Mouse (Mus musculus) liver, embryonic 16.5 days (tissue): Measurements from ENCODE around the gene Dcakd. TPM values are rescaled to one million over a fixed set of nuclear protein-coding genes. Genes with fewer than 3 reads are reported as not detected.

Experiments used
- ATAC-seq: fragments of 200-750 bp; cut with Nextera tagmentation; 2 replicates; pipeline ENCODE4 v1.8.0; 2017; ENCODE audit warnings: low read depth, mild to moderate bottlenecking, moderate number of reproducible peaks, moderate library complexity
- H3K27ac ChIP-seq: fragments of 300-500 bp; sonication (generic); 2 replicates; pipeline ENCODE4 v1.5.1; 2014; ENCODE audit warnings: mild to moderate bottlenecking, low read length
- H3K27me3 ChIP-seq: fragments of 300-500 bp; sonication (generic); 2 replicates; pipeline ENCODE4 v1.6.1; 2014; ENCODE audit warnings: low read depth, low read length, mixed read lengths; ENCODE audit not compliant: control insufficient read depth, insufficient read depth
- H3K36me3 ChIP-seq: fragments of 300-500 bp; sonication (generic); 2 replicates; pipeline ENCODE4 v1.6.1; 2014; ENCODE audit warnings: mild to moderate bottlenecking; ENCODE audit not compliant: control insufficient read depth, insufficient read depth
- H3K4me1 ChIP-seq: fragments of 300-500 bp; sonication (generic); 2 replicates; pipeline ENCODE4 v1.6.1; 2014; ENCODE audit warnings: low read depth, low read length, mixed read lengths; ENCODE audit not compliant: control insufficient read depth
- H3K4me2 ChIP-seq: fragments of 300-500 bp; sonication (generic); 2 replicates; pipeline ENCODE4 v1.6.1; 2014; ENCODE audit warnings: low read depth, low read length, mixed read lengths
- H3K4me3 ChIP-seq: fragments of 300-500 bp; sonication (generic); 2 replicates; pipeline ENCODE4 v1.5.1; 2014; ENCODE audit warnings: low read depth, mild to moderate bottlenecking, low read length
- H3K9ac ChIP-seq: fragments of 300-500 bp; sonication (generic); 2 replicates; pipeline ENCODE4 v1.6.1; 2014; ENCODE audit warnings: low read depth, low read length
- H3K9me3 ChIP-seq: fragments of 300-500 bp; sonication (generic); replicated peaks from 2 replicates; pipeline ENCODE4 v1.6.1; 2016; ENCODE audit warnings: low read length; ENCODE audit not compliant: control insufficient read depth
- WGBS: fragments of 180-500 bp; shearing (Covaris S2); extraction: QIAGEN DNeasy Blood & Tissue Kit; methylation state at CpG from one replicate; pipeline ENCODE4 v1.1.7; 2014; ENCODE audit not compliant: insufficient replicate concordance; 5-methylcytosine and 5-hydroxymethylcytosine counted together
- polyA plus RNA-seq: library from polyadenylated mRNA; unstranded; fragments of >200 nt; fragmentation: Nextera tagmentation; extraction: Ambion mirVana; gene quantifications from 2 replicates; pipeline ENCODE4 v1.2.1, GENCODE M21; 2015

Gene Dcakd
- polyA plus RNA-seq, 1 experiment from 2014 or later: 29.0 TPM

DNA sequence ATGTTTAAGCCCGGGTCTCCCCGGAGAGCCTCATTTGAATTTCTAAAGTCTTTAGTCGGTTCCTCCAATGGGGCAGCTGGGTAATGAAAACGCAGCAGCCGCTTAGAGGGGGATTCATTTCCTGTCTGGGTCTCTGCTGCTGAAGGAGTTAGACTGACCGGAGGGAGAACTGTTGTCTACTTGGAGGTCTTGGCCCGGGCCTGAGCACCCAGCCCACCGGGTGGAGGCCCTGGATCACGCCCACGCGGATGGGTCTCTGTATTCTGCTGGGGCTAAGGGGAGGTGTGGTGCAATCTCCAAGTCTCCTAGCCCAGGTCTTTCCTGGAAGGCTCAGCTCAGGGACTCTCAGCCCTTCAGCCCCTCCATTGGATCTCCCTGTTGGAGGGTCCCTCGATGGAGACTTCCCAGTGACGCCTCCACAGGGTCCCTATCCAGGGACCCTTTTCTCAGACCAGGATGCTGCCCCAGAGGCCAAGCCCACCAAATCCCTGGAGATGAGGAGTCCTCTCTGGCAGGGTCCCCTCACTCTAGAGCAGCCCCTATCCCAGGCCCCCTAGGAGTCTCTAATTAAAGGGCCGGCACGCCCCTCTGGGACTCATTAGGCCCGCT, 64.8 kb downstream of the Dcakd start:
- no peak overlapping the region for H3K4me2 ChIP-seq
- ATAC-seq: no peak
- H3K4me1 ChIP-seq: no peaks in the 10 kb centered on the region; the same call in 1 of the 2 replicates
- no peak overlapping the region for H3K4me3 ChIP-seq
- H3K27ac ChIP-seq: no peak overlapping the region
- WGBS: 13% methylated on average over 16 of the region's 16 CpGs
- no peaks in the 10 kb centered on the region for H3K9me3 ChIP-seq
- no peak overlapping the region for H3K9ac ChIP-seq
- H3K27me3 ChIP-seq: peaks cover 46% of the 10 kb centered on the region
- no peaks in the 10 kb centered on the region for H3K36me3 ChIP-seq

DNA sequence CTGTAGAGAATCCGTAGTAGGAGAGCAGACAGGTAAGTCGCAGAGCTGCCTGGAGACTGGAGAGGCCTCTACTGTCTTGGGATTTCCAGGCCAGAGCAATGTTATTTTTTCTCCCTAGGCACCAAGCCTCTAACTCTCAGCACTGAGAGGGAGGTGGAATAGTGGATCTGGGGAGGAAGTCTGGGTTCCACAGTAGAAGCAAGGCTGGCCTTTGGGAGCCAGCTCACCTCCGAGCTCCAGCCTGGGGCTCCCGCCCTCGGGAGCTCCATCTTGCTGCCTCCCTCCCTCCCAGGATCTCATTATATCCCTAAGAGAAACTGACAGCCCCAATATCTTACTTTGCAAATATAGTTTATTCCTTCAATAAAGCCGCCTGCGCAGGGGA, 65.3 kb downstream of the Dcakd start:
- H3K36me3 ChIP-seq: no peaks in the 10 kb centered on the region
- H3K27me3 ChIP-seq: peaks cover 46% of the 10 kb centered on the region
- H3K4me1 ChIP-seq: no peaks in the 10 kb centered on the region; the same call in 1 of the 2 replicates
- ATAC-seq: no peak
- 36% methylated on average over 7 of the region's 7 CpGs for WGBS
- H3K9ac ChIP-seq: no peak overlapping the region
- no peak overlapping the region for H3K4me2 ChIP-seq
- H3K4me3 ChIP-seq: no peak overlapping the region
- H3K27ac ChIP-seq: no peak overlapping the region
- H3K9me3 ChIP-seq: no peaks in the 10 kb centered on the region

DNA sequence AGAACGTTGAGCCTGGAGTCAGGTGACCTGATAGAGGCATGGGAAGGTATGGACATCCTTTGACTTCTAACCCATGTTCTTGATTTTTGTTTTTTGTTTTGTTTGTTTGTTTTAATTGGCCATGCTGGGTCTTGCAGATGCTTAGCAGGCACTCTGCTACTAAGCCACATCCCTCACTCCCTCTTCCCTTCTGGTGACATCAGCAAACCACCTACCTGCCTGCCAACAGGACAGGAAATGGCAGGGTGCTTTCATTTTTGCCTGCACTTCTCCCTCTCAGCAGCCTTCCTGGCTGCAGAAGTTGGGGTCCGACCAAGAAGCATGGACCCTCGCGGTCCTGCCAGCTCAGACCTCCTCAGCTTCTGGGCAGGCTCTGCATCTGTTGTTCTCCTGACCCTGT, 67.1 kb downstream of the Dcakd start:
- Histone ChIP-seq H3K27ac (no peak overlapping the region), H3K9me3 (no peaks in the 10 kb centered on the region), H3K4me3 (no peak overlapping the region), H3K4me1 (no peaks in the 10 kb centered on the region; the same call in 1 of the 2 replicates), H3K9ac (no peak overlapping the region), H3K4me2 (no peak overlapping the region), H3K36me3 (no peaks in the 10 kb centered on the region), H3K27me3 (peaks cover 36% of the 10 kb centered on the region)
- no peak for ATAC-seq
- WGBS: 71% methylated on average over 4 of the region's 4 CpGs

DNA sequence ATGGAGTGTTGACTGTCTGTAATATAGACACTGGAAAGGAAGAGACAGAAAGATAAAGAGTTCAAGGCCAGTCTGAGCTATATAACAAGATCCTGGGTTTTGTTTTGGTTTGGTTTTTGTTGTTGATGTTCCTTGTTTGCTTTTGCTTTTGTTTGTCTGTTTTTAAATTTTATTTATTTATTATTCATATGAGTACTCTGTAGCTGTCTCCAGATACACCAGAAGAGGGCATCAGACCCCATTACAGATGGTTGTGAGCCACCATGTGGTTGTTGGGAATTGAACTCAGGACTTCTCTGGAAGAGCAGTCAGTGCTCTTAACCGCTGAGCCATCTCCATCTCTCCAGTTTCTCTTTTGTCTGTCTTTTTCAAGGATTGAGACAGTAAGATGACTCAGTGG, 69.3 kb downstream of the Dcakd start:
- peaks cover 24% of the 10 kb centered on the region for H3K27me3 ChIP-seq
- H3K4me2 ChIP-seq: no peak overlapping the region
- H3K36me3 ChIP-seq: no peaks in the 10 kb centered on the region
- whole genome bisulfite sequencing: 53% methylated on average over 1 of the region's 1 CpGs
- H3K4me3 ChIP-seq: no peak overlapping the region
- ATAC-seq: no peak
- no peaks in the 10 kb centered on the region; the same call in 1 of the 2 replicates for H3K4me1 ChIP-seq
- no peak overlapping the region for H3K9ac ChIP-seq
- no peak overlapping the region for H3K27ac ChIP-seq
- H3K9me3 ChIP-seq: no peaks in the 10 kb centered on the region

DNA sequence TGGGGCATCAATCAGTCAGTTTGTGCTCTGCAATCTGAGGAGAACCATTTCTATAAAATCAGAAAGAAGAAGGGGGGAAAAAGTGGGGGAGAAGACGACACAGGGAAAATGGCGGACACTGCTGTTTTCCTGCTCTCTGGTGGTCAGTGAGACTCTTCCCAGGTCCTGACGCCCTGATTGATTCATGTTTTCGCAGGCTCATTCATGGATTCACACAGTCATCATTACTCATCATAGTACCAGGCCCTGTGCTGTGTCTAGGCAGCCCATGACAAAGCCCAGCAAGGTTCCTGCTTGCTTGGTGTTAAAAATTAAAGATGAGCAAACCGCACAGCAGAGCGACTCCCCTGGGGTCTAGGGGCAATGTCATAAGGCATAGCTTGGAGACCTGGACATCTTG, 69.7 kb downstream of the Dcakd start:
- ATAC-seq: no peak
- Histone ChIP-seq H3K9me3 (no peaks in the 10 kb centered on the region), H3K4me2 (no peak overlapping the region), H3K4me1 (no peaks in the 10 kb centered on the region), H3K4me3 (no peak overlapping the region), H3K9ac (no peak overlapping the region), H3K27me3 (peaks cover 20% of the 10 kb centered on the region), H3K27ac (no peak overlapping the region), H3K36me3 (no peaks in the 10 kb centered on the region)
- 66% methylated on average over 6 of the region's 6 CpGs for WGBS

DNA sequence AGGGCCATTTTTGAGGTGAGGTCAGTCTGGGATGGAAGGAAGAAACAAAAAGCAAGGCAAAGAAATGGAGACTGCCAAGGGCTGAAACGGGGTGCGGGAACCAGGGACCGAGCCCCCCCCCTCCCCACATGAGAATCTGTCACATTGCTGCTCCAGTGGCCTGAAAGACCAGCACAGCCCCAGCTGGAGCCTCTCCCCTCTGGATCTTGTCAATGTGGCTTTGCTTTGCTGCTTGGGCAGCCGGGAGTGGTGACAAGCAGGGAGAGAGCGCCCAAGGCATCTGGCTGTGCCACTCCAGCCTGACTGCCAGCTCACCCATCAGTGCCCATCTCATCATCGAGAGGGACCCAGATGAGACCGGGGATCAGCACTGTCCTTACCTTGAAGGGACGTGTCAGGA, 70.4 kb downstream of the Dcakd start:
- Histone ChIP-seq H3K27me3 (peaks cover 13% of the 10 kb centered on the region), H3K4me2 (no peak overlapping the region), H3K9ac (no peak overlapping the region), H3K36me3 (no peaks in the 10 kb centered on the region), H3K4me3 (no peak overlapping the region), H3K27ac (no peak overlapping the region), H3K9me3 (no peaks in the 10 kb centered on the region), H3K4me1 (no peaks in the 10 kb centered on the region)
- WGBS: 61% methylated on average over 8 of the region's 8 CpGs
- no peak for ATAC-seq

- no peak overlapping the region for H3K9ac ChIP-seq
- H3K27me3 ChIP-seq: peaks cover 12% of the 10 kb centered on the region
- 45% methylated on average over 16 of the region's 16 CpGs for WGBS
- H3K9me3 ChIP-seq: no peaks in the 10 kb centered on the region
- H3K27ac ChIP-seq: no peak overlapping the region
- ATAC-seq: no peak
- H3K36me3 ChIP-seq: no peaks in the 10 kb centered on the region
- no peak overlapping the region for H3K4me3 ChIP-seq
- H3K4me2 ChIP-seq: no peak overlapping the region
- H3K4me1 ChIP-seq: no peaks in the 10 kb centered on the region
Measured at GRCm38 (mm10) chr11:102956962-102957614, 71.0 kb downstream of the Dcakd start.

DNA sequence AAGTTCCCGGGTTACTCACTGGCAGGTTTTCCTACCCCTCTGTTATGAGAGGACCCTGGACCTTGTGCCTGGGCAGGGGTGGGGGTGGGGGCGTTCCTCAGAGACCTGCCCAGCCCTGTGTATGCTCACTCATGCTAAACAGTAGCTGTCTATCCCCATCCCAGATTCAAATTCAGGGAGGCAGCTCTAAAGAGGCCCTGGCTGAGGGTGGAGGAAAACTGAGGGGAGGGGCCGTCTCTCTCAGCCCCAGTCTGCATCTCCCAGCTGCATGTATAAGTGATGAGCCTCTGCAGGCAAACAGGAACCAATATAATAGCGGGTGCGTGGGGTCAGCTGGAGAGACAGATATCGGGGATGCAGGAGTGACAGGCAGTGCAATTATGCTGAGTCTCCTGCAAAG, 75.2 kb downstream of the Dcakd start:
- ATAC-seq: no peak
- Histone ChIP-seq H3K4me3 (no peak overlapping the region), H3K9me3 (no peaks in the 10 kb centered on the region), H3K27me3 (peaks cover 53% of the 10 kb centered on the region), H3K4me1 (no peaks in the 10 kb centered on the region; the same call in 1 of the 2 replicates), H3K27ac (no peak overlapping the region), H3K9ac (no peak overlapping the region), H3K4me2 (no peak overlapping the region), H3K36me3 (no peaks in the 10 kb centered on the region)
- WGBS: 24% methylated on average over 6 of the region's 6 CpGs
